Mouse (Mus musculus) kidney, adult 2 months (tissue): Measurements from ENCODE around the gene Arrdc4.

Source experiments
- CTCF ChIP-seq: fragments of 200-500 bp; conservative IDR thresholded peaks from 2 replicates; pipeline ENCODE4 v1.5.1; 2011; ENCODE audit warnings: low read depth, mild to moderate bottlenecking, control low read depth, low read length, moderate library complexity, mixed read lengths; ENCODE audit not compliant: insufficient read depth, insufficient read length
- POLR2A ChIP-seq: fragments of 200-500 bp; IDR thresholded peaks from one replicate; pipeline ENCODE4 v1.6.1; 2011; ENCODE audit warnings: low read depth, low read length, control low read depth

DNA sequence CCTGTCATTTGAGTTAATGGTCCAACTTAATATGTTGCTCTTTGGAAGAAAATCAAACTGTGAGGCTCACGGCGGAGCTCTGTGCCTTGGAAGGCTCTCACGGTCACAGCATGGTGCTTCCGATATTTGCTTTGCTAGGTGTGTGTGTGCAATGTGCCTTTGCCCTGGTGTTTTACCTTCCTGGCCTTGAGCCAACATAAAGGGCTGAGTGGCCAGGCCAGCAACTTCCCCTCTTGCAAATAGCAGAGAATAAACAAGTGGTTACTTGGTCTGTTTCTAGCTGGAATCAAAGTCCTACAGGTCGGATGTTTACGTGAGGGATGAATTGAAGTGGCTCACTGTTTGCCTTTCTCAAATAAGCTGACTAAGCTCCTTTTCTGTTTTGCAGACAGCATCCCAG is 52.1 kb downstream of the Arrdc4 start:
- TF ChIP-seq CTCF, result no peak
- TF ChIP-seq POLR2A, result no peak
